In the genomic region with DNA sequence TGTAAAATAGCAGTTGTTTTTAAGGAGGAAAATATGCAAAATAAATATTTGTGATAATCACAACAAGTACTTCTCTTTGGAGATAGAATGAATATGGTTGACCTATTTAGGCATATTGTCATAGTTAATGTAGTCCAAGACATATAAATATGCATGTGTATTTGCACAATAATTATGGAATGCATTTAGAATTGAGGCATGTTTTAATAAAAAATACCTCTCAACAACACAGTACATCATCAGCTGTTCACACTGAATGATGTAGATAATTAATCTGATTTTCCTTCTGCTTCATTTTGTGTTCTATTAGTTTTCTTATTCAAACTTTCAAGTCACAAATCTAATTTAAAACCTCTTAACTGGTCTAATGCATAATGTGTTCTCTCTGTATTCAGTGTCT, we compare ENCODE assay signal across 18 mouse cellular contexts.
"Had no signal": no experiment of that assay in that cellular context is flagged by ENCODE, and none has a peak within 500 bp of the region (broad histone marks: within the 10 kb centered on the region; RNA-seq: fewer than 3 reads in every experiment).

No protein-coding gene starts in this region.

- H3K27me3 ChIP-seq: midbrain, embryonic 12.5 days; neural tube, embryonic 13.5 days; neural tube, embryonic 15.5 days had no signal

- H3K36me3 ChIP-seq: midbrain, embryonic 10.5 days; midbrain, embryonic 12.5 days; neural tube, embryonic 13.5 days; neural tube, embryonic 15.5 days had no signal

- ATAC-seq: midbrain, embryonic 16.5 days had no signal

- DNase-seq: lung, adult 18-20 months; lung, embryonic 14.5 days; lung, postnatal 10 days; lung, postnatal 4 days; retina, postnatal 1 day; right cerebral cortex, adult 18-20 months; right cerebral cortex, postnatal 25 days; right cerebral cortex, postnatal 4 days; spleen, adult 18-20 months; thymus, adult 18-20 months; thymus, postnatal 14 days; thymus, postnatal 36 days had no signal

- H3K4me3 ChIP-seq: midbrain, embryonic 10.5 days; midbrain, embryonic 12.5 days; myocyte; neural tube, embryonic 13.5 days; neural tube, embryonic 15.5 days had no signal

- H3K9me3 ChIP-seq: midbrain, embryonic 10.5 days; midbrain, embryonic 12.5 days; neural tube, embryonic 13.5 days; neural tube, embryonic 15.5 days had no signal

- H3K9ac ChIP-seq: lung, embryonic 14.5 days; midbrain, embryonic 12.5 days; neural tube, embryonic 13.5 days; neural tube, embryonic 15.5 days had no signal

- H3K4me1 ChIP-seq: midbrain, embryonic 10.5 days; midbrain, embryonic 12.5 days; neural tube, embryonic 13.5 days; neural tube, embryonic 15.5 days had no signal

- H3K27ac ChIP-seq: midbrain, embryonic 10.5 days; midbrain, embryonic 12.5 days; neural tube, embryonic 13.5 days; neural tube, embryonic 15.5 days had no signal

- H3K4me2 ChIP-seq: lung, embryonic 14.5 days; midbrain, embryonic 12.5 days; neural tube, embryonic 13.5 days; neural tube, embryonic 15.5 days had no signal
